Mouse (Mus musculus): Measurements from ENCODE around the gene Trim72. TPM values are rescaled to one million over a fixed set of nuclear protein-coding genes. Genes with fewer than 3 reads are reported as not detected.
"Not testable (repeated sequence)": the region's sequence is repeated elsewhere in the genome, so short reads cannot be mapped to it uniquely, and the experiment has no call there.

The Trim72 gene
- polyA plus RNA-seq, 1 experiment from 2014 or later: 0.15 TPM

DNA sequence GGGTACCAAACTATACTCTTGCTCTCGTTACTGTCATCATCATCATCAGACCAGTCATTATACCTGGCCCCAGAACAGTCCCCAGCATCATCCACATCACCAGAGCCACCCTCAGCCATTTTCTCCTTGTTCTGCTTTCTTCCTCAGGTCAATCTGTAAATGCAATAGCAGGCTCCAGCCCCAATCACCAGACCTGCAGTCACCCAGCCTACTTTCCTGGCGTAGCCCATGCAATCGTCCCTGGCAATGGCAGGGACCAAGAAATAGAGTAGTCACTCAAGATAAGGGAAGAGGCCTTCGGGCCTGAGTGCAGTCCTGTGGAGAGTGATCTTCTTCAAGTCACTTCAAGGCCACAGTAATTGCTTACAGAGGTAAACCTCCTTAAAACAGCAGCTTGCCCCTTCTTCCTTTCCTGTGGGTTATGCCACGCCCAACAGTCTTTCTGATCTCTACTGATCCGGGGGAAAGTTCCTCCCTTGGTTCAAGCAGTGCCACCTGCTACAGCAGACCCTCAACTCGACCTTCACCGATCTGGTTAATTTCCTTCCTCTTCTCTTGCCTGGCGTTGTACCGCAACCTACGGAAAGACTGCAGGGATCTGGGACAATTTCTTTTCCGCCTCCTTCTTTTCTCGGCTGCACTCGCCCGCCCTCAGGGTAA lies 38.5 kb downstream of the Trim72 start:
- not testable (repeated sequence) for H3K4me1 ChIP-seq; H3K9ac ChIP-seq; H3K4me3 ChIP-seq; H3K4me2 ChIP-seq (replicated peaks); H3K9me3 ChIP-seq (replicated peaks); H3K27ac ChIP-seq; ATAC-seq (ENCODE audit: low FRiP score); H3K36me3 ChIP-seq; H3K27me3 ChIP-seq
- WGBS: 80% methylated on average over 15 of the region's 15 CpGs

DNA sequence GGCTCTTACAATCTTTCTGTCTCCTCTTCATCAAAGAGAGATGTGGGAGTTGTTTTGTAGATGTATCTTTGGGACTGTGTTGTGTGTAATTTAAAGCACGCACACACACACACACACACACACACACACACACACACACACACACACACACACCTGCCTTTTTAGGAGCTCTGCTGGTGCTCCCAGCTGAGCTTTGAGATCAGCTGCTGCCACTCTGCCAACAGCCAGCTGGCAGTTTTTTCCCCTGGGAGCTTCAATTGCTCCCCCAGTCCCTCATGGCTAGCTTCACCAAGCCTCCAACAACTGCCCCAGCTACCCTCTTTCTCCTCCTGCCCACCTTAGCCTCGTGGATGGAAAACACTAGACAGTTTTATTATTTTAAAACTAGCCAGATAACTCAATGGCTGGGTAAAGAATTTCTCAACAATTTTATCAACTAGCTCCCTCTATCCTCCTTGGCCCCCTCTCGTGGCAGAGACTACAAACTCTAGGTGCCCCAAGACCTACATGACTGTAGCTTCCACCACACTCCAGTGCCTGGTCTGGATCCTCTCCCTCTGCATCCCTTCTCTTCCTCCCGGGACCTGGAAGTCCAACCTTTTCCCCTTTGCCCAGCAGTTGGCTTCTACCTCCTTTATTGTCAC lies 40.5 kb downstream of the Trim72 start:
- no peaks in the 10 kb centered on the region for H3K9me3 ChIP-seq (replicated peaks)
- ATAC-seq (ENCODE audit: low FRiP score): no peak
- H3K36me3 ChIP-seq: no peaks in the 10 kb centered on the region
- no peaks in the 10 kb centered on the region for H3K27me3 ChIP-seq
- no peak overlapping the region for H3K9ac ChIP-seq
- H3K27ac ChIP-seq: no peak overlapping the region
- 65% methylated on average over 4 of the region's 4 CpGs for WGBS
- H3K4me1 ChIP-seq: no peaks in the 10 kb centered on the region
- H3K4me2 ChIP-seq (replicated peaks): no peak overlapping the region
- no peak overlapping the region for H3K4me3 ChIP-seq

DNA sequence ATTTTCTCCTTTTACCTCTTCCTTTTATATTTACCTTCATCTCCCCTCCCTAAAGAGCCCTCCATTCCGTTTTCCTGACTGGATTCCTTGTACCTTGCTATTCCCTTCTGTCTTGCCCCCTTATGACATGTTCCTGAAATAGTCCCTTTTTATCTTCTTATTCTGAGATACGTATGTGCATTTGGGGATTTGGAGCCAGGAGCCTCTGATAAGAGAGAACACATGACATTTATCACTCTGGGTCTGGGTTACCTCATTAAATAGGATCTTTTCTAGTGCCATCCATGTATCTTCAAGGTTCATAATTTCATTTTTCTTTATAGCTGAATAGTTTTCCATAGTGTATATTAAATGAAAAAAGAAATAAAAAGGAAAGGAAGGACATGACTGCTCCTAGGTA lies 41.9 kb downstream of the Trim72 start:
- ATAC-seq (ENCODE audit: low FRiP score): no peak
- no peaks in the 10 kb centered on the region for H3K9me3 ChIP-seq (replicated peaks)
- no peaks in the 10 kb centered on the region for H3K36me3 ChIP-seq
- no peak overlapping the region for H3K27ac ChIP-seq
- no peak overlapping the region for H3K4me3 ChIP-seq
- no peaks in the 10 kb centered on the region for H3K4me1 ChIP-seq
- no peaks in the 10 kb centered on the region for H3K27me3 ChIP-seq
- no peak overlapping the region for H3K9ac ChIP-seq
- no peak overlapping the region for H3K4me2 ChIP-seq (replicated peaks)
- 76% methylated on average over 2 of the region's 2 CpGs for WGBS

DNA sequence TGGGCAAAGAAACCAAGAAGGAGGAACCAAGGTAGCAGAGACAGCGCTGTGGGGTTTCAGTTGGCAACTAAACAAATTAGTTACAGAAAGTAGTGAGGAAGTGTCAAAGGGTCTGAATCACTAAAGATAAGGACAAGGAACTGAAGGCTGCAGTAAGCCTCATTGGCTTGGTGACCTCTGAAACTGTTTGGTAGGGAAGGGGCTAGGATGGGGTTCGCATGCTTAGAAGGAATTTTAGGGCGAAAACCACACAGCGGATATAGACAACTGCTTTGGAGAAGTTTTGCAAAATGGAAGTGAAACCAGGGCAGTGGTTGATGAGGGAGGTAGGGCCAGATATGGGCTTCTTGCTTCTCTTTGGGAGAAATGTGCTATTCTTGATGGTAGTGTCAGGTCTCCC lies 45.1 kb downstream of the Trim72 start:
- no peaks in the 10 kb centered on the region for H3K4me1 ChIP-seq
- H3K4me3 ChIP-seq: no peak overlapping the region
- 91% methylated on average over 4 of the region's 4 CpGs for WGBS
- ATAC-seq (ENCODE audit: low FRiP score): no peak
- H3K9ac ChIP-seq: no peak overlapping the region
- H3K36me3 ChIP-seq: no peaks in the 10 kb centered on the region
- H3K9me3 ChIP-seq (replicated peaks): no peaks in the 10 kb centered on the region
- no peak overlapping the region for H3K27ac ChIP-seq
- no peaks in the 10 kb centered on the region for H3K27me3 ChIP-seq
- H3K4me2 ChIP-seq (replicated peaks): no peak overlapping the region

DNA sequence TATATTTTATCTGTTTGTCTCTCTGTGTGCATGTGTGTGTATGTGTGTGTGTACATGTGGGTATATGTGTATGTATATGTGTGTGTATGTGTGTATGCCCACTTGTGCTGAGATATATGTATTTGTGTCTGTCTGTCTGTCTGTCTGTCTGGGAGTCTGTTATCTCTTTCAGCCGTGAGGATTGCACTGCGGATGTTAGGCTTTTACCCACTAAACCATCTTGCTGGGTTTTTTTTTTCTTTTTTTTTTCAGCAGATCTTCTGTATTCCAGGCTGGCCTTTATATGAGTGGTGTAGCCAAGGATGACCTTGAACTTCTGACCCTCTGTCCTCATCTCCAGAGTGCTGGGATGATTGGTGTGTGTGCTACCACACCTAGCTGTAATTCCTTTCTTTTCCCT lies 45.5 kb downstream of the Trim72 start:
- Histone ChIP-seq H3K4me2 (replicated peaks) (no peak overlapping the region), H3K27ac (no peak overlapping the region), H3K9me3 (replicated peaks) (no peaks in the 10 kb centered on the region), H3K36me3 (no peaks in the 10 kb centered on the region), H3K9ac (no peak overlapping the region), H3K27me3 (no peaks in the 10 kb centered on the region), H3K4me3 (no peak overlapping the region), H3K4me1 (no peaks in the 10 kb centered on the region)
- 85% methylated on average over 2 of the region's 2 CpGs for WGBS
- no peak for ATAC-seq (ENCODE audit: low FRiP score)

DNA sequence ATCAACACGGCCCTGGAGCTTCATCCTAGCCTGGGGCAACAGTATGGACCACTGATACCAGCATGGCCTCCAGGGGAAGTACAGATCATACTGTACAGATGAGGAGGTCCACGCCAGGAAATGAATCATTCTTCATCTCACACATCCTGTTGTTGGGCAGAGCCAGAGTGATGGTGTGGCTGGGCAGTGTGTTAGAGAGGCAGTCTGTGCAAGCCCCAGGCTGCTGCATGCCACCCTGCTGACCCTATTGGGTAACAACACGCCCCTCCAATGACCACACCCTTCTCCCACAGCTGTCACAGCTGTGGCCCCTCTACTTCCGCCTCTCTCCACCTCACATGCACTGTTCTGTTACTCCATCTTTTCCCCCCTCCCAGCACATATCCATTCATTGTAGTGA lies 47.0 kb downstream of the Trim72 start:
- no peak for ATAC-seq (ENCODE audit: low FRiP score)
- Histone ChIP-seq H3K4me2 (replicated peaks) (no peak overlapping the region), H3K4me1 (no peaks in the 10 kb centered on the region), H3K9me3 (replicated peaks) (no peaks in the 10 kb centered on the region), H3K36me3 (no peaks in the 10 kb centered on the region), H3K27ac (no peak overlapping the region), H3K9ac (no peak overlapping the region), H3K4me3 (no peak overlapping the region), H3K27me3 (no peaks in the 10 kb centered on the region)
- 77% methylated on average over 4 of the region's 4 CpGs for WGBS

GRCm38 (mm10) chr7:128053061-128053460 lies 49.3 kb downstream of the Trim72 start:
- Histone ChIP-seq H3K9ac (no peak overlapping the region), H3K27me3 (no peaks in the 10 kb centered on the region), H3K27ac (no peak overlapping the region), H3K9me3 (replicated peaks) (no peaks in the 10 kb centered on the region), H3K36me3 (no peaks in the 10 kb centered on the region), H3K4me3 (no peak overlapping the region), H3K4me1 (no peaks in the 10 kb centered on the region), H3K4me2 (replicated peaks) (no peak overlapping the region)
- 85% methylated on average over 5 of the region's 5 CpGs for WGBS
- ATAC-seq (ENCODE audit: low FRiP score): no peak

DNA sequence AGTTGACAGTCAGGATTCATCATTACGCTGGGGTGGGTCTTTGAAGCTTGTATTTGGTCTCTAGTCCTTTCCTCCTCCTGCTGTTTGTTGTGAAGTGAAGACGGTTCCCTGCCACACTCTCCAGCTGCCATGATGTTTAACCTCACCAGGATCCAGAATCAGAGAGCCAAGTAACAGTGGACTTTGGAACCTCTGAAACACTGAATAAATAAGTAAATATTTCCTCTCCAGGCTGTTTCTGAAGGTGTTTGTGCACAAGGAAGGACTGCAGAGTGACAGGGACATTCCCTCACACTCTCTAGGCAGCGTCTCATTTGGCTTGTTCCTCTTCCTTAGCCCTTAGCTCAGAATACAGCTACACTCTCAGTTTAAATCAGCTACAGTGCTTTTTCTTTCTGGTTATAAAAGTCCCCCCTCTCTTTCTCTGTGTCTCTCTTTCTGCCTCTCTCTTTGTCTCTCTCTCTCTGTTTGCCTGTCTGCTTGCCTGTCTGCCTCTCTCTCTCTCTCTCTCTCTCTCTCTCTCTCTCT lies 53.2 kb downstream of the Trim72 start:
- H3K27ac ChIP-seq: no peak overlapping the region
- no peaks in the 10 kb centered on the region for H3K27me3 ChIP-seq
- no peaks in the 10 kb centered on the region for H3K36me3 ChIP-seq
- H3K9me3 ChIP-seq (replicated peaks): no peaks in the 10 kb centered on the region
- no peaks in the 10 kb centered on the region for H3K4me1 ChIP-seq
- 69% methylated on average over 3 of the region's 3 CpGs for WGBS
- H3K4me3 ChIP-seq: no peak overlapping the region
- no peak overlapping the region for H3K9ac ChIP-seq
- ATAC-seq (ENCODE audit: low FRiP score): no peak
- no peak overlapping the region for H3K4me2 ChIP-seq (replicated peaks)

DNA sequence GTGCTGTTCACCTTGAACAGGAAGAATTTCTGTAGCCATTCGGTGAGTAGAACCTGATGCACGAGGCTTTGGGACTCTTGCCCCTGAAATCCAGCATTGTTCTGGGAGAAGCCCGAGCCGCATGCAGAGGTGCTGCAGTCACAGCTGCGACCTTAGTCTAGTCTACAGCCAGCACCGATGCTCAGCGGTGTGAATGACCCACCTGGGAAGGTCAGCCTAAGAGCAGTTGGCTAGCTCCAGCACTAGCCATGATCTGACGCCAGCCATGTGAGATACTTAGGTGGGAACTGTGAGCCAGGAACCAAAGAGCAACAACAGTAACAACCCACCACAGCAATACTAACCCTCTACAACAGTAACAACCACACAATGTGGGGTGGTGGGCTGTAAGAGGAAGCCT lies 54.1 kb downstream of the Trim72 start:
- Histone ChIP-seq H3K9ac (no peak overlapping the region), H3K27ac (no peak overlapping the region), H3K27me3 (no peaks in the 10 kb centered on the region), H3K9me3 (replicated peaks) (no peaks in the 10 kb centered on the region), H3K4me2 (replicated peaks) (no peak overlapping the region), H3K36me3 (no peaks in the 10 kb centered on the region), H3K4me1 (no peaks in the 10 kb centered on the region), H3K4me3 (no peak overlapping the region)
- WGBS: 84% methylated on average over 8 of the region's 8 CpGs
- ATAC-seq (ENCODE audit: low FRiP score): no peak

DNA sequence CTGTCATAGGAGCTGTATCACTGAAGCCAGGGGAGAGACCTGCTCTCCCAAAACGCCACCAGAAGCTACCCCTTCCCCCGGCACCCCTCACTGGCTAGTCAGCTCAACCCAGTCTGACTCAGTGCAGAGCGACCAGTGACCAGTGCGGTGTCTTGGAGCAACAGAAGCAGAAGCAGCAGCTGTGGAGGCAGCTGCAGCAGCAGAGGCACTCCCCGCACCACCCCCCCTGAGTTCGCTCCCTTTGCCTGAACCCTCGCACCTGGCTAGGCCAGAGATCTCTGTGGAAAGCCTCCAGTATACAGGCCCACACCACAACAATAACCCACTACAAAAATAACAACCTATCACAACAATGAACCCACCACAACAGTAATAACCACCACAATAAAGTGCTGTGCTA lies 54.8 kb downstream of the Trim72 start:
- ATAC-seq (ENCODE audit: low FRiP score): no peak
- H3K9me3 ChIP-seq (replicated peaks): no peaks in the 10 kb centered on the region
- H3K36me3 ChIP-seq: no peaks in the 10 kb centered on the region
- H3K27ac ChIP-seq: no peak overlapping the region
- WGBS: 78% methylated on average over 7 of the region's 7 CpGs
- H3K4me3 ChIP-seq: no peak overlapping the region
- H3K9ac ChIP-seq: no peak overlapping the region
- H3K4me2 ChIP-seq (replicated peaks): no peak overlapping the region
- no peaks in the 10 kb centered on the region for H3K27me3 ChIP-seq
- H3K4me1 ChIP-seq: no peaks in the 10 kb centered on the region

DNA sequence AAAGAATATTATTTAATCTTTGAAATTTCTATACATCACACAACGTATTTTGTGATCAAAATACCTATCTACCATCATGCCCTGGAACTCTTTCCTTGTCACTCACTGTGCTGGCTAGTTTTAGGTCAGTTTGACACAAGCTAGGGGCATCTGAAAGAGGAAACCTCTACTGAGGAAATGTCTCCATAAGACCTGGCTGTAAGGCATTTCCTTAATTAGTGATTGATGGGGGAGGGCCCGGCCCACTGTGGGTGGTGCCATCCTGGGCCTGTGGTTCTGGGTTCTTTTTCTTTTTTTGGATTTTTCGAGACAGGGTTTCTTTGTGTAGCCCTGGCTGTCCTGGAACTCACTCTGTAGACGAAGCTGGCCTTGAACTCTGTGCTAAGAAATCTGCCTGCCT lies 55.3 kb downstream of the Trim72 start:
- ATAC-seq (ENCODE audit: low FRiP score): no peak
- no peaks in the 10 kb centered on the region for H3K4me1 ChIP-seq
- WGBS: 82% methylated on average over 4 of the region's 4 CpGs
- H3K9ac ChIP-seq: no peak overlapping the region
- H3K27ac ChIP-seq: no peak overlapping the region
- no peak overlapping the region for H3K4me2 ChIP-seq (replicated peaks)
- H3K36me3 ChIP-seq: no peaks in the 10 kb centered on the region
- no peak overlapping the region for H3K4me3 ChIP-seq
- no peaks in the 10 kb centered on the region for H3K9me3 ChIP-seq (replicated peaks)
- no peaks in the 10 kb centered on the region for H3K27me3 ChIP-seq
